Mouse (Mus musculus): ENCODE results near the gene Nubpl.

The Nubpl gene

DNA sequence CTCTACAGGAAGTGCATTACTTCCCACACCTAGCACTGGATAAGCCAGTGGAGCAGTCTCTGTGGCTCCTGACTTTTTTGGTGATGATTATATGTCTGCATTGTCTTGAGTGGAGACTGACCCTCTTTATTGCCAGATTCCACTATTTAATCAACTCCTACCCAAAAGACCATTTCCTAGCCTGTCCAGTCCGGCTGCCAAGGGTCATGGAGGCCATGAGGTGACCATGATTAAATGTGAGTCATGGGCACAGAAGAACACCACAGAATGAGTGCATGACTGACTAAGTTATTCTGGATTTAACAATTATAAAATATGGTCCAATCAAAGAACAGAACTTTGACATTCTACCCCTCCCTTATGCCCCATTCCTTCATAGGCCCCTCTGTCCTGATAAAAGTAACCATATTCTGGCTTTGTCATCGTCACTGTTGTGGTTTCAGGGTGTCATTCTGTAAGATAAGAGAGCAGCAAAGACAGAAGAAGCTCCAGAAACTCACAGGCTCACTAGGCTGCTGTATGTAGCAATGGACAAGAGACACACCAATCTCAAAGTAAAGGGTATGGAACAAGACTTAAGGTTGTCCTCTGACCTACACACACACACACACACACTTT lies 240.7 kb downstream of the Nubpl start:
- no peak for DNase-seq

DNA sequence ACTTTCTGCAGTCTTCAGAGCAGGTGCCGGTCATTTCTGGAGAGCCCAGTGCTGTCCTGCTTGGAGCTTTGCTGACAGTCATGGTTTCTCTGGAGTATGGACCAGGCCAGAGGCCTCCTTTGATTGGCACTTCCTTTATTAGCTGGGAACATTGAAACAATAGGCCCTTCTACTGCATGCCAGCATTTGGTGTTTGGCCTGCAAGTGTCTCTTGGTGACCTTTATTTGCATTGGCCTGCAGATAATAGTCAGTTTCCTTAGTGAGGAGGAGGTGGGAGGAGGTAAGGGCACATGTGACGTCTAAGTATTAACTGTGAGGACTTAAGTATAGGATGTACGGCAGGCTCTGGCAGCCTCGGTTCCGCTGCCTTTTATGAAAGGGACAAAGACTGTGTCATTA lies 249.1 kb downstream of the Nubpl start:
- peak; percentile 10 to 56 for DNase-seq

DNA sequence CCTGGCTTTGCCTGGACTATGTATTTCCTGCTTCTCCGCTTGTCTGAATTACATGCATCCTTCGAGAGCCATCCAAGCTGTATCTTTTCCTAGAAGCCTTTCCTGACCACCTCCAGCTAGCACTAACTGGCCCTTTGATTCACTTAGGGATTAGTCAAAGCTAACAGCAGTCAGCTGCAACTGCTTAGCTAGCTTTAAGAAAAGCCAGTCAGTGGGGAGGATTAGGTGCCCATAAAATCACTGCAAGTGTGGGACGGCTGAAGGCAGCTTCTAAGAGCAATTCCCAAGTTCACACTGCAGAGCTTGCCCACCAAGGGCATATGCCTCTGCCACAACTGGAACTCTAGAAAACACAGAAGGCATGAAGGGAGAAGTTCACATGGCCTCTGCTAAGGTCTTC lies 252.7 kb downstream of the Nubpl start:
- no peak for DNase-seq

DNA sequence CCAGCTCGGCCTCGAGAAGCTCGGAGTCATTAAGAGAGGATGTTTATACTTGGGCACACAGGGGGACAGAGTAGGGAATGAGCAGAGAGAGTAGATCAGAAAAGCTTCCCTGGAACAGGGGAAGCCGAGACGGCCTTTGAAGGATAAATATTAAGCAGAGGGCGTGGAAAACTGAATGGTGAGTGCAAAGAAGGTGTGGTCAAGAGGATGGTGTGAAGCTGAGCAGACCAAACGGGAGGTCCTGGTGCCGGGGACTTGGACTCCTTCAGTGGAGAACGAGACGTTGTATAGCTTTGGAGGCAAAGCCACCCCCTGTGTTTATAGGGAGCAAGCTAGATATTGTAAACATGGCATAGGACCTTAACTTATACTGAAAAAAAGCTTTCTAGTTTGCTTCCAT lies 261.9 kb downstream of the Nubpl start:
- no peak for DNase-seq

DNA sequence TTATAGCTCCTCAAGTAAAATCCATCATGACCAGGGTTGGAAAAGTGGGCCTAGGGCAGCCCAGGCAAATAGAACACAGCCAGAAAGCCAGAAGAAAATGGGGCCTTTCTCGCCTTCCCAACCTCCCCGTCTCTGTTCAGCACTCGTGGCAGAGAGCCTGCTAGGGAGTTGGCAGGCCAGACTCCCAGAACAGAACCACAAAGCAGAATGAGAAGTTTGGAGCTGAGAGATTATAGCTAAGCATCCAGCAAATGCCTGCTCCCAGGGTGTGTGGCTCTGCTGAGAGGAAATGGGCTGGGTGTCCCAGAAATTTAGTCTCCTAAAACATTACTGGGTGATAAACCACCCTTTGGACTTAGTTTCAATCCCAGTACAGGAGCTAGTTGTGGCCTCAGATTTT lies 262.6 kb downstream of the Nubpl start:
- no peak for DNase-seq

DNA sequence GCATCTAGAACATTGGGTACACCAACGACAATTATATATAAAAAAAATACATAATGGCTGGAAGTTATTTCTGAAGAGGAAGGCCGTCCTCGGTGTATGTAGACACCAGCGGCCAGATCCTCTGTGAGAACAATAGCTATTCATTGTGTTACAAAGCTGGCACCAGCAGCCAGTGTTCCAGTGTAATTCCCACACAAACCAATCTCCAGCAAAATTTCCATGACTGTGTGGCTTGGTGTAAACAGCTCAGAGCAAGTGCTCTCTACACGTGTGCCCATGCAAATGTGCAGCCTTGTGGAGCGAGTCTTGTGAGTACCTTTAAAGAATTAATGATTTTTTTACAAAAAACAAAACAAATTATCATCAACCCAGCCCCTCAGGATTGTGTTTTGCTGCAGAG lies 263.7 kb downstream of the Nubpl start:
- peak in 1 of 2 experiments; percentile 32 for DNase-seq
